Mouse (Mus musculus) cortical plate, adult 2 months (tissue): ENCODE data around the gene Clasp2.

Experiments used
- CTCF ChIP-seq: fragments of 200-500 bp; IDR thresholded peaks from 2 replicates; pipeline ENCODE4 v1.5.1; 2011; ENCODE audit warnings: mild to moderate bottlenecking, control low read depth, low read length; ENCODE audit not compliant: insufficient read depth; ENCODE audit errors: extremely low read depth
- POLR2A ChIP-seq: fragments of 200-500 bp; IDR thresholded peaks from 2 replicates; pipeline ENCODE4 v1.6.1; 2011; ENCODE audit warnings: mild to moderate bottlenecking, low read length, control low read depth; ENCODE audit not compliant: insufficient read depth; ENCODE audit errors: extremely low read depth

- TF ChIP-seq CTCF (no peak), POLR2A (no peak)
Observed at GRCm38 (mm10) chr9:113857281-113857928, 116.1 kb downstream of the Clasp2 start.
